Mouse (Mus musculus) stomach, embryonic 16.5 days (tissue): ENCODE data around the gene Cpne7. TPM values are rescaled to one million over a fixed set of nuclear protein-coding genes. Genes with fewer than 3 reads are reported as not detected.
A peak's percentile ranks its signal among the peaks of the same experiment; 100 is the strongest.
"Not testable (repeated sequence)": the region's sequence is repeated elsewhere in the genome, so short reads cannot be mapped to it uniquely, and the experiment has no call there.

Source experiments
- ATAC-seq: fragments of 200-750 bp; cut with Nextera tagmentation; 2 replicates; pipeline ENCODE4 v1.8.0; 2017; ENCODE audit warnings: moderate number of reproducible peaks, moderate TSS enrichment; ENCODE audit not compliant: insufficient read depth, low FRiP score
- H3K27ac ChIP-seq: fragments of 300-500 bp; sonication (generic); 2 replicates; pipeline ENCODE4 v1.5.1; 2014; ENCODE audit warnings: low read length
- H3K27me3 ChIP-seq: fragments of 300-500 bp; sonication (generic); 2 replicates; pipeline ENCODE4 v1.6.1; 2014; ENCODE audit warnings: low read length, control low read depth, mixed read lengths; ENCODE audit not compliant: control insufficient read depth, insufficient read depth
- H3K36me3 ChIP-seq: fragments of 300-500 bp; sonication (generic); 2 replicates; pipeline ENCODE4 v1.6.1; 2014; ENCODE audit warnings: low read length; ENCODE audit not compliant: control insufficient read depth, insufficient read depth
- H3K4me1 ChIP-seq: fragments of 300-500 bp; sonication (generic); 2 replicates; pipeline ENCODE4 v1.6.1; 2014; ENCODE audit warnings: low read length, control low read depth, mixed read lengths; ENCODE audit not compliant: control insufficient read depth, insufficient read depth
- H3K4me2 ChIP-seq: fragments of 300-500 bp; sonication (generic); 2 replicates; pipeline ENCODE4 v1.6.1; 2014; ENCODE audit warnings: low read depth, low read length, mixed read lengths
- H3K4me3 ChIP-seq: fragments of 300-500 bp; sonication (generic); replicated peaks from 2 replicates; pipeline ENCODE4 v1.5.1; 2014; ENCODE audit warnings: mild to moderate bottlenecking, low read length
- H3K9ac ChIP-seq: fragments of 300-500 bp; sonication (generic); 2 replicates; pipeline ENCODE4 v1.6.1; 2014; ENCODE audit warnings: low read length
- H3K9me3 ChIP-seq: fragments of 300-500 bp; sonication (generic); replicated peaks from 2 replicates; pipeline ENCODE4 v1.6.1; 2016; ENCODE audit warnings: low read length, control low read depth; ENCODE audit not compliant: control insufficient read depth
- WGBS: fragments of 180-500 bp; shearing (Covaris S2); extraction: QIAGEN DNeasy Blood & Tissue Kit; methylation state at CpG from one replicate; pipeline ENCODE4 v1.1.7; 2014; 5-methylcytosine and 5-hydroxymethylcytosine counted together
- polyA plus RNA-seq: library from polyadenylated mRNA; unstranded; fragments of >200 nt; fragmentation: Nextera tagmentation; extraction: Ambion mirVana; gene quantifications from 2 replicates; pipeline ENCODE4 v1.2.1, GENCODE M21; 2015

Gene Cpne7
- polyA plus RNA-seq, 1 experiment from 2014 or later, result 3.4 TPM

DNA sequence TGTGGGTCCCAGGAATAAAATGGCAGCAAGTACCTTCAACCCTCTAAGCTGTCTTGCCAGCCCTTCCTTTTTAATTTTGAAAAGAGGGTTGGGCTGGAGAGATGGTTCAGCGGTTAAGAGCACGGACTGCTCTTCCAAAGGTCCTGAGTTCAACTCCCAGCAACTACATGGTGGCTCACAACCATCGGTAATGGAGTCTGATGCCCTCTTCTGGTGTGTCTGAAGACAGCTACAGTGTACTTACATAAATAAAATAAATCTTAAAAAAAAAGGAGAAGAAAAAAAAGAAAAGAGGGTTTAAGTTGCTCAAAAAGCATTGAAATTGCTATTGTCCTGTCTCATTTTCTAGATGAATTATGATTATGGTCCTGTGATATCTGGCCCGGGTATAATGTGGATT lies 15.9 kb upstream of the Cpne7 start:
- Histone ChIP-seq H3K9me3 (no peaks in the 10 kb centered on the region), H3K4me2 (peak overlapping the region; percentile 65), H3K36me3 (peaks cover 6% of the 10 kb centered on the region), H3K9ac (no peak overlapping the region), H3K27me3 (no peaks in the 10 kb centered on the region), H3K27ac (no peak overlapping the region), H3K4me3 (no peak overlapping the region), H3K4me1 (peaks cover 11% of the 10 kb centered on the region; the same call in 1 of the 2 replicates)
- 72% methylated on average over 4 of the region's 4 CpGs for WGBS
- no peak for ATAC-seq

DNA sequence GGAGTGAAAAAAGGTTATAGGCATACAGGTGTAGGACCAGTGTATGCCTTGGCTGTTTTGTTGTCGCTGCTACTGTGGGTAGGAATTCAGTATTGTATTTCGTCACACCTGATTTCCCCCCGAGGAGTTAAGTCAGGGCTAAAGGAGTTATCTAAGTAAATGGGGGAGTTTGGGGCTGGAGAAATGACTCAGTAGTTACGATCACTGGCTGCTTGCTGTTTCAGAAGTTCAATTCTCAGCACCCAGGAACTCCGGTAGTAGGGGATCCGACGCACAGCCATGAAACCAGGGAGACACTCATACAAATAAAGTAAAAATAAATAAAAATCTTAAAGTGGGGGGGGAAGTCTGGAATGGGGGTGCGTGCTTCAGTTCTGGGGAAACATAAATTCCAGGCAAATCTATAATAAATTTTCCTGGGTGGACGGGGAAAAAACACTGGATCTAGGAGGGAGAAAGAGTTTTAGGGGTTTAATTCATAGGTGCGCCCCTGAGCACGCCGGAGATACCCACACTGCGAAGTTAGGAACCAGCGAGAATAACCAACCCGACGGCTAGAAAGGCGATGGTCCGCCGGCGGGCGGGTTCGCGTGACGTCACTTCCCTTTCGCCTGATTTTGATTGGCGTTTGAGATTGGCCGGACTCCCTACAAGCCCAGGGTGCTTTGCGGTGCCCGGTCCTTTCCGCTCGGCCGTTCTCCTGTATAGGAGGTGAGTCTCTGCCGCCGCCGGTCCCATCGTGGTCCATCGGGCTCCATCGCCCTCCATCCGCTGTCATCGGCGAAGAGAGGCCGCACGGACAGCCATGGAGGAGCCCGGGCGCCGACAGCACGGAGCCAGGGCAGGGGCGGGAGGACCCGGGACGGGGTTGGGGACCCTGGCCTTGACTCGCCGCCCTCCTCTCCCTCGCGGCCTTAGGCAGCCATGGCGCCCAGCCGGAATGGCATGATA lies 15.2 kb upstream of the Cpne7 start, which contains the start of gene Rpl13:
Gene Rpl13 (plus strand): TSS at position 616 of the 951 bp plus-strand sequence.
- Histone ChIP-seq H3K36me3 (peaks cover 6% of the 10 kb centered on the region), H3K4me3 (peak within 1 kb of the TSS; percentile 77), H3K27ac (peak within 1 kb of the TSS; percentile 93), H3K9me3 (no peaks in the 10 kb centered on the region), H3K4me1 (peaks cover 11% of the 10 kb centered on the region; the same call in 1 of the 2 replicates), H3K4me2 (peak within 1 kb of the TSS; percentile 93), H3K9ac (peak within 1 kb of the TSS; percentile 95), H3K27me3 (no peaks in the 10 kb centered on the region)
- ATAC-seq, result peak; percentile 95
- WGBS, result under 1% methylated on average over 56 of the region's 56 CpGs

DNA sequence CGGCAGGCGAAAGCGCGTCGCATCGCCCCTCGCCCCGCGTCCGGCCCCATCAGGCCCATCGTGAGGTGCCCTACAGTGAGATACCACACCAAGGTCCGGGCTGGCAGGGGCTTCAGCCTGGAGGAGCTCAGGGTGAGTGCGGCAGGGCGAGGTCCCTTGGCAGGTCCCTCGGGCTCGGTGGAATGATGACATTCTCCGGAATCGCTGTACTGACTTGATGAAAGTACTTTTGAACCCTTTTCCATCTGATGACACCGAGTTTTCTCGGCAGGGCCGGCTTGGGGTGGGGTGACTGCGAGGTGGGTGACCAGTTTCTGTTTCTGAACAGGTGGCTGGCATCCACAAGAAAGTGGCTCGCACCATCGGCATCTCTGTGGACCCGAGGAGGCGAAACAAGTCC lies 14.3 kb upstream of the Cpne7 start:
- 0% methylated on average over 26 of the region's 26 CpGs for WGBS
- H3K36me3 ChIP-seq, ATAC-seq, H3K27me3 ChIP-seq, H3K9me3 ChIP-seq: not testable (repeated sequence)
- Histone ChIP-seq H3K4me1 (peaks cover 11% of the 10 kb centered on the region; the same call in 1 of the 2 replicates), H3K4me2 (peak overlapping the region; percentile 93), H3K27ac (peak overlapping the region; percentile 93), H3K4me3 (peak overlapping the region; percentile 77), H3K9ac (peak overlapping the region; percentile 95)

DNA sequence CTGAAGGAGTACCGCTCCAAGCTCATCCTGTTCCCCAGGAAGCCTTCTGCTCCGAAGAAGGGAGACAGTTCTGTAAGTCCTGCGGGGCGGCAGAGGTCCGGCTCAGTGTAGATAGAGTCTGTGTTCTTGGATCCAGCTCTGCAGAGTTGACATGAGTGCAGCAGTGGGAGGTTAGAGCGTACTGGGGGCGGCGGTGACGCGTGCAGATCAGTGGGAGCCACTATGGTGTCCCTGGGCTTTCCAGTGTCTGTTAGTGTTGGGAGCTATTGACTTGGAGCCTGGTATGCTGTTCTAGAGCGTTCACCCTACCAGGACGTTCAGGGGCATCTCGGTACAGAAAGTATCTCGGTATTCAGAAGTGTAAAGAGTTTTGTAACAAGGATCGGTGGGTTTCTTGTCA lies 13.9 kb upstream of the Cpne7 start:
- H3K4me2 ChIP-seq, result peak overlapping the region; percentile 93
- no peak for ATAC-seq
- WGBS, result 13% methylated on average over 14 of the region's 15 CpGs
- H3K4me1 ChIP-seq, result peaks cover 11% of the 10 kb centered on the region; the same call in 1 of the 2 replicates
- H3K9me3 ChIP-seq, result no peaks in the 10 kb centered on the region
- peak overlapping the region; percentile 93 for H3K27ac ChIP-seq
- H3K27me3 ChIP-seq, result no peaks in the 10 kb centered on the region
- H3K9ac ChIP-seq, result peak overlapping the region; percentile 95
- H3K36me3 ChIP-seq, result peaks cover 6% of the 10 kb centered on the region
- peak overlapping the region; percentile 77 for H3K4me3 ChIP-seq

DNA sequence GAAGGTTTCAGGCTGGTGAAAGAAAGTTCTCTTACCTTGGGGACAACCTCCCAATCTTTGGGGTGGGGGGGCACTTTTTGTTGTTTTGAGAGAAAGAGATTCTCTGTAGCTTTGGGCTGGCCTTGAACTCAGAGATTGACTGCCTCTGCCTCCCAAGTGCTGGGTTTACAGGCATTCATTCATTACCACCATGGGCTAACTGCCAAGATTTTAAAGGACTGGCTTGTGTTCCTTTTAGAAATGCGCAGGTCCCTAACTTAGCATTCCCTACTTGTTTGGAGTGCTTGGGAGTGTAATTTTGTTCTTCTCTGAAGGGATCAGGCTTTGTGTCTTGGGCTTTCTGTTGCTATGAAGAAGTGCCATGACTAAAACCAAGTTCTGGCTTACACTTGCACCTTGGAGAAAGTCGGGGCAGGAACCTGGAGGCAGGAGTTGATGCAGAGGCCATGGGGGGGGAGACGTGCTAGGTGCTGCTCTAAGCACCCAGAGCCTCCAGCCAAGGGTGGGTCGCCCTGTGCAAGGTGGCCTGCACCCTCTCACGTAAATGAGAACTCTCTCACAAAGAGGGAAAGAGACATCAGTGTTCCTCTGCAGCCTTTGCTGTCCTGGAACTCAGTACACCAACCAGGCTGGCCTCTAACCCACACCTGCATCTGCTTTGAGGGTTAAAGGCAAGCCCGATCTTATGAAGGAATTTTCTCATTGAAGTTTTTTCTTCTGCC lies 13.0 kb upstream of the Cpne7 start:
- H3K9ac ChIP-seq, result peak overlapping the region; percentile 95; the same call in 1 of the 2 replicates
- H3K4me1 ChIP-seq, result peaks cover 11% of the 10 kb centered on the region; the same call in 1 of the 2 replicates
- 76% methylated on average over 6 of the region's 6 CpGs for WGBS
- H3K9me3 ChIP-seq, result no peaks in the 10 kb centered on the region
- peak overlapping the region; percentile 93 for H3K4me2 ChIP-seq
- no peak for ATAC-seq
- H3K36me3 ChIP-seq, result peaks cover 6% of the 10 kb centered on the region
- no peaks in the 10 kb centered on the region for H3K27me3 ChIP-seq
- peak overlapping the region; percentile 77 for H3K4me3 ChIP-seq
- no peak overlapping the region for H3K27ac ChIP-seq

DNA sequence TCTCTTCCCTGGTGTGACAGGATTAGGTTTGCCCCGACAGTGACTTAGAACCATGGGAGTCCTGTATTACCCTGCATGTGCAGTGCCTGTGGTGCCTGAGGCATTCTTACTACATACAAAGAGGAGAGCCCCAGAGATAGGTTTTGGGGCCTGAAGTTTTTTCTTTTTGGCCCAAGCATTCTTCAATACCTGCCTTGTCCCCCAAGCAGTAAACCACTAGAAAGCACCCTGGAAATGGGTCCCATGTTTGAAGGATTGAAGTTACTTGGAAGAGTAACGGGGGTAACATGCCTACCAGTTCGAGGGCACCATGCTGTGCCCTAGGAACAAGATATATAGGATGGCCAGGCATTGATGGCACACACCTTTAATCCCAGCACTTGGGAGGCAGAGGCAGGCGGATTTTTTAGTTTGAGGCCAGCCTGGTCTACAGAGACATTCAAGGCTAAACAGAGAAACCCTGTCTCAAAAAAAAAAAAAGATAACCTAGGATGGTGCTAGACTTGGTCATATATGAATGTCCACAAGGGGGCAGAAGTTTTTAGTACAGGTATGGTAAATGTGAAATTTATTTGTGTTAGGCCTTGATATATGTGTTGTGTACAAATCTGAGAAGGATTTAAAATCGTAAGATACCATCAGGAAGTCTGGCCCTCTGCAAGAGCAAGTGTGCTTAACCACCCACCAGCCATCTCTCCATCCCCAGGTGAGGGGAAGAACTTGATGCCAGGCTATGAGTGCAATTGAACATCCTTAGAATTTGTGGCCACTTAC lies 11.4 kb upstream of the Cpne7 start:
- no peak overlapping the region for H3K9ac ChIP-seq
- ATAC-seq, result no peak
- no peaks in the 10 kb centered on the region for H3K27me3 ChIP-seq
- WGBS, result 61% methylated on average over 5 of the region's 5 CpGs
- H3K36me3 ChIP-seq, result peaks cover 6% of the 10 kb centered on the region
- H3K4me2 ChIP-seq, result no peak overlapping the region
- H3K27ac ChIP-seq, result no peak overlapping the region
- H3K9me3 ChIP-seq, result no peaks in the 10 kb centered on the region
- no peak overlapping the region for H3K4me3 ChIP-seq
- peaks cover 11% of the 10 kb centered on the region; the same call in 1 of the 2 replicates for H3K4me1 ChIP-seq

DNA sequence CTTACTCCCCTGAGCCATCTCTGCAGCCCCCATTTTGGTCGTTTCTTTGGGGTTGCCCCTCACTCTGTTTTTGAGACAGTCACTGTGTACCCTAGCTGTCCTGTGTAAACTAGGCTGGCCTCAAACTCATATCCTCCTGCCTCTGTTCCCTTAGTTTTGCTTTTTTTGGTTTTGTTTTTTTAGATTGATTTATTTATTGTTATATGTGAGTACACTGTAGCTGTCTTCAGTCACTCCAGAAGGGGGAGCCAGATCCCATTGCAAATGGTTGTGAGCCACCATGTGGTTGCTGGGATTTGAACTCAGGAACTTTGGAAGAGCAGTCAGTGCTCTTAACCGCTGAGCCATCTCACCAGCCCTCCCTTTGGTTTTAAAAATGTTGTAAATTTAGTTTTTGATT lies 10.6 kb upstream of the Cpne7 start:
- no peak overlapping the region for H3K9ac ChIP-seq
- H3K27me3 ChIP-seq, result no peaks in the 10 kb centered on the region
- H3K36me3 ChIP-seq, result peaks cover 6% of the 10 kb centered on the region
- ATAC-seq, result no peak
- H3K9me3 ChIP-seq, result no peaks in the 10 kb centered on the region
- H3K4me3 ChIP-seq, result no peak overlapping the region
- WGBS, result 54% methylated on average over 2 of the region's 2 CpGs
- H3K4me1 ChIP-seq, result peaks cover 11% of the 10 kb centered on the region; the same call in 1 of the 2 replicates
- H3K27ac ChIP-seq, result no peak overlapping the region
- no peak overlapping the region for H3K4me2 ChIP-seq

DNA sequence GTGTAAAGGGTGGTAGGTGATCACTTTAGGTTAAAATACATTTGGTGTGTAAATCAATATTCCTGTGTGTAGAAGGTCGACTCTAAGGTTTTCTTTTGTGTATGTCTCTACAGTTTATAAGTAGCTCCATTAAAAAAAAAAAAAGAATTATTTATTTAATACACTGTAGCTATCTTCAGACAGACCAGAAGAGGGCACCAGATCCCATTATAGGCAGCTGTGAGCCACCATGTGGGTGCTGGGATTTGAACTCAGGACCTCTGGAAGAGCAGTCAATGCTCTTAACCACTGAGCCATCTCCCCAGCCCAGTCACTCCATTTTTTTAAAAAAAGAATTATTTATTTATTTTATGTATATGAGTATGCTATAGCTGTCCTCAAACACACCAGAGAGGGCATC lies 9.2 kb upstream of the Cpne7 start:
- WGBS, result 62% methylated on average over 1 of the region's 1 CpGs
- no peak overlapping the region for H3K9ac ChIP-seq
- H3K4me1 ChIP-seq, result peaks cover 11% of the 10 kb centered on the region; the same call in 1 of the 2 replicates
- ATAC-seq, result no peak
- H3K4me3 ChIP-seq, result no peak overlapping the region
- no peak overlapping the region for H3K27ac ChIP-seq
- no peak overlapping the region for H3K4me2 ChIP-seq
- no peaks in the 10 kb centered on the region for H3K27me3 ChIP-seq
- H3K36me3 ChIP-seq, result peaks cover 6% of the 10 kb centered on the region
- no peaks in the 10 kb centered on the region for H3K9me3 ChIP-seq
